Mouse (Mus musculus) heart, postnatal 36 days (tissue): ENCODE results near the gene Timm8b. TPM values are rescaled to one million over a fixed set of nuclear protein-coding genes. Genes with fewer than 3 reads are reported as not detected.
"Not testable (repeated sequence)": the region's sequence is repeated elsewhere in the genome, so short reads cannot be mapped to it uniquely, and the experiment has no call there.

ENCODE experiments used
- DNase-seq, 2 experiments: peaks; one replicate each; pipeline ENCODE4 v3.0.0; 2021 to 2022
- intact Hi-C: fragments of 180-260 bp; cut with DNase I; formaldehyde crosslinking; loops from one replicate; pipeline ENCODE4 v1.15.1; 2025
- total RNA-seq, 2 experiments: library from RNA; stranded (reverse); gene quantifications; 2 replicates each; pipeline ENCODE4 v1.2.3; 2021

Timm8b gene
- total RNA-seq, 2 experiments from 2014 or later = 271 to 284 TPM

GRCm38 (mm10) chr9:50601536-50601935, 2.2 kb upstream of the Timm8b start:
- no peak for DNase-seq
- intact Hi-C loops = loop anchor here (5.0 kb wide), 2 partner anchors 56 to 139 kb away; partner anchors contain the start of gene Dlat

DNA sequence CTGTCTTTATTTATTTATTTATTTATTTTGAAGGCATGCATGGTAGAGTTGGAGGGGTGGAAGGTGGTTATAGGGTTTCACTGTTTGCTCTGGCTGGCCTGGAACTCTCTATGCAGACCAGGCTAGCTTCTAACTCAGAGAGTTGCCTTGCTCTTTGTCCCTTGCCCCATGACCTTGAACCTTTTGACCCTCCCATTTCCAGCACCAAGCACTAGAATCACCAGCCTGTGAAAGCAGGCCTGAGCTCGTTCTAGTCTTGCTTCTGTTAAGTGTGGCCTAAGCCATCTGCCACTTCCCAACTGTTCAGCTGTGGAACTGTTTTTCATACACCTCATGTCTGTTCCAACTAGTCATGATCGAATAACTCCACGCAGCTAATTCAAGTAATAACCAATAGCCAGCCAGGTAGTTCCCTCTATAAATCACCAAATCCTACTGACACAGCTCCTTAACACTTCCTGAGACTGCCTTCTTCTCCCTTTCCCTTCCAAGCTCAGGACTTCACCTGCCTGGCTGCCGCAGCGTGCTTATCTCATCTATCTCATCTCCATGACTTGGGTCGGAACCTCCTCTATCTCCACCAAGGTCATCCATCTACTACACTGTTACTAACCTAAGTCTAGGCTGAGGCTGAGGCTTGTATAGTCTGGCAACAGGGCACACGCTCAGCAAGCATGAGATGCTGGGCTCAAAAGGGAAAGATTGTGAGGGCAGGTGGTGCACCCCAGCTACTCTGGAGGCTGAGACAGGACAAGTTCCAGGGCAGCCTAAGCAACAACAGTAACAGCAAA, 1.5 kb upstream of the Timm8b start:
- no peak for DNase-seq
- intact Hi-C loops = loop anchor here (2.0 to 5.0 kb wide), 3 partner anchors 15 to 140 kb away; partner anchors contain the start of genes Dlat, Nkapd1 and Pih1d2

- no peak for DNase-seq
- intact Hi-C loops = loop anchor here (2.0 to 5.0 kb wide), 3 partner anchors 13 to 142 kb away; partner anchors contain the start of genes Dlat, Nkapd1 and Pih1d2
These were observed 251 bp downstream of the Timm8b start for GRCm38 (mm10) chr9:50603998-50604324.

DNA sequence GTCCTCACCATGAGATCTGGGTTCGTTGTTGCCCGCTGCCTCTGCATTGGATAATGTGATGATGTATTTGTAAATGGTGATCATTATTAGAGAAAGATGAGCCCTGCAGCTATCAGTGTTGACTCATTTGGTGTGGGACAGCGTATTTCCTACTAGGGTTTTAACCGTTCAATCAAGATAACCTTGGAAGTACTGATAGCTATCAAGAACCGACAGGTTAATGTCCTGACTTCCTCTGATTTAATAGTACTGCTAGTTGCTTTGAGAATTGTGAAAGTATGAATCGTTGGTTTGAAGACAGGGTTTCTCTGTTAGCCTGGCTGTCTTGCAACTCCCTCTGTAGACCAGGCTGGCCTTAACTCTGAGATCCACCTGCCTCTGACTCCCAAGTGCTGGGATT, 628 bp downstream of the Timm8b start:
- intact Hi-C loops = loop anchor here (5.0 kb wide), 2 partner anchors 53 to 142 kb away; partner anchors contain the start of gene Dlat
- no peak for DNase-seq

GRCm38 (mm10) chr9:50612115-50612514, 8.4 kb downstream of the Timm8b start:
- intact Hi-C loops = no loop called here
- no peak for DNase-seq

GRCm38 (mm10) chr9:50616161-50616560, 12.5 kb downstream of the Timm8b start:
- intact Hi-C loops = loop anchor here (2.0 to 5.0 kb wide), 4 partner anchors 13 to 461 kb away; partner anchors contain the start of genes Dlat, Fdxacb1, Layn and Sdhd
- no peak for DNase-seq

DNA sequence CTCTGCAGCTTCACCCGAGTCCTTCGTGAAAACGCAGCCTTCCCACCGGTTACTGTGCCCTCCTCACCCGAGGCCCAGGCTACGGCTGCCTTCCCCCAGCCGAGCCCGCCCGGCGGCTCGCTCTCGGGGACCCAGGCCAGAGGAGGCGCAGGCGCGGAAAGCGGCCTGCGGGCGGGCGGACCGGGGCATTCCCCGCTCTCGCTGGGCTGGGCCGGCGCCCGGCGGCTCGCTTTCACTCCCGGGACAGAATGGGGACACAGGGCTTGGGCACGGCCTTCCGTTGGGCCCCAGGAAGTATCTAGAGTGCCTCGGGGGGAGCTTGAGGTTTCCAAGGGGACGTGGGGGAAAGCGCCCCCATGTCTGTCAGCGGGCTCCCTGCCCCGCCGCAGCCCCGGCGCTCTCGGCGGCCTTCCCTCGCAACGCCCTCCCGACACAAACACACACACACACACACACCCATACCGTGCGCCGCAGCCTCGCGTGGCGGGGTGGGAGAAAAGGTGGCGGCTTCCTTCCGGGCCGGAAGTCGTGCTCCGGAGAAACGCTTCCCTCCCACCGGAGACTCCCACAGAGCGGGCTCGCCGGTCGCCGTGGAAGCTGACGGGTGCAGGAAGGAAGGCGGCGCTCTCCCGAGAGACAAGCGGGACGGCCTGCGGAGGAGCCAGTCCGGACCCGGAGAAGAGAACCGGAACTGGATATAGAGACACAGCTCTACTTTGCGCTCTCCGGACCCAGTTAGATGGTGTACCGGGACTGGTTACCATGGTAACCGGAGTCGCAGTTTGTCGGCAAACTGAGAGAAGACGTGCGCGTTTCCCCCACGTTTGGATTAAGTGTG, 13.3 kb downstream of the Timm8b start, which contains the start of the genes Pih1d2 and Nkapd1:
TSS of gene Pih1d2 (plus strand) at position 556 of the 838 bp plus-strand sequence.
TSS of gene Nkapd1 (minus strand) at position 699 of the 838 bp plus-strand sequence.
- intact Hi-C loops = loop anchor here (2.0 to 5.0 kb wide), 4 partner anchors 14 to 460 kb away; partner anchors contain the start of genes Dlat, Fdxacb1, Layn and Sdhd
- peak; percentile 89 to 91 for DNase-seq

- intact Hi-C loops = loop anchor here (2.0 to 5.0 kb wide), 4 partner anchors 15 to 459 kb away; partner anchors contain the start of genes Dlat, Fdxacb1, Layn and Sdhd
- DNase-seq = no peak
These were observed 14.2 kb downstream of the Timm8b start for GRCm38 (mm10) chr9:50617794-50618330.

DNA sequence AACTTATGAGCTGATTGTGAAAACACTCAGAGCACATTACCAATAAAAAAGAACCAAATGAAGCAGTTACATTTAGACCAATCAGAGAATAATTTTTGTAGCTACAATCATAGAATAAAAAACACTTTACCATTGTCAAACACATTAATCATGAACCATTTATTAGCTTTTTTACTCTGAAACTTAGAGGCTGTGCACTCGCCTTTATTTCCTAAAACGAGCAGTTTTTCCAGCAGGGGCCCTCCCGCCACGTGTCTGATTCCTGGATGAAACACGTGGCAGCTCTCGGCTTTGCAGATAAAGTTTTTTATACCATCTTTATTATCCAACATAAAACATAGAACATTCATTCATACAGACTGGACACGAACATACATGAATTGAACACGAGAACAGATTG, 27.2 kb downstream of the Timm8b start:
- DNase-seq, intact Hi-C loops: not testable (repeated sequence)

GRCm38 (mm10) chr9:50632016-50632688, 28.4 kb downstream of the Timm8b start:
- intact Hi-C loops = no loop called here
- DNase-seq = no peak

- DNase-seq = no peak
- intact Hi-C loops = no loop called here
These were observed 29.3 kb downstream of the Timm8b start for GRCm38 (mm10) chr9:50633059-50633458.

- intact Hi-C loops = no loop called here
- no peak for DNase-seq
These were observed 30.6 kb downstream of the Timm8b start for GRCm38 (mm10) chr9:50634270-50634669.

DNA sequence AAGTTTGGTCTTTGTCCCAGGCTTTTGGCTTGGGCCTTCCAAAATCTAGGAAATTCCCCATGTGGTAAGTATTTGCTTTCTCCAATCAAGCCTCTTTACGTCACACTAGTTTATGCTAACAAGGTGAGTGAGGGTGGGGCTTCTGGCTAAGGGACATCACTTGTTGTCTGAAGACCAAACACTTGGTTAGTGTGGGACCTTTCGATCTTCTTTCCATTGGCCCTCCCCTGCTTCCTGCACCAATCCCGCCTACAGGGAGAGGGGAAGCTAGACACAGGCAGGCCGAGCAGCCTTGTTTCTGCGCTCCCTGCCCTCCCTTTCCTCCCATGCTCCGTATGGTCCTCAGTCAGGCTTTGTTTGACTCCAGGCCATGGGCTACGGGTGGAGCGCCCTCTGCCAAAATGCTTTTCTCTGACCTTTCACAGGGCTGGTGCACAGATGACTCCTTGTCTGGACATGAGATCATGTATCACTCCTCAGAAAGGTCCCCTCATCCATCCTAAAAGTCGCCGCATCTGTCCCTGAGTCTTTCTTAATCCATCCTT, 43.2 kb downstream of the Timm8b start:
- intact Hi-C loops = no loop called here
- no peak for DNase-seq

- intact Hi-C loops = no loop called here
- DNase-seq = no peak
These were observed 46.8 kb downstream of the Timm8b start for GRCm38 (mm10) chr9:50650503-50650902.

Other genes starting within 250 kb of the Timm8b start
- 1 to 10 TPM in 1 of 2 experiments, under 1 TPM in 1; 0.95 to 1.7 TPM for gene Plet1, start 109.4 kb upstream of the Timm8b start, total RNA-seq
- gene Pts, start 75.2 kb upstream of the Timm8b start, total RNA-seq = 10 to 100 TPM; 26.0 to 31.2 TPM
- 1 to 10 TPM in 1 of 2 experiments, under 1 TPM in 1; 0.84 to 1.8 TPM for gene Il18, start 49.1 kb upstream of the Timm8b start, total RNA-seq
- under 1 TPM; 0.42 to 0.49 TPM for gene Bco2, start 48.7 kb upstream of the Timm8b start, total RNA-seq
- not detected for gene Tex12, start 42.6 kb upstream of the Timm8b start, total RNA-seq
- 100 to 1,000 TPM; 693 to 712 TPM for gene Sdhd, start 98 bp upstream of the Timm8b start, total RNA-seq
- under 1 TPM in 1 of 2 experiments, not detected in 1; 0.65 TPM for gene Pih1d2, start 13.4 kb downstream of the Timm8b start, total RNA-seq
- gene Nkapd1, start 13.6 kb downstream of the Timm8b start, total RNA-seq = 10 to 100 TPM; 13.0 to 16.5 TPM
- gene Dlat, start 55.9 kb downstream of the Timm8b start, total RNA-seq = 100 to 1,000 TPM; 399 to 460 TPM
- 1 to 10 TPM; 4.2 to 7.4 TPM for gene Dixdc1, start 135.6 kb downstream of the Timm8b start, total RNA-seq
- 1 to 10 TPM; 2.5 to 5.5 TPM for gene 2310030G06Rik, start 142.6 kb downstream of the Timm8b start, total RNA-seq
- 1,000 to 10,000 TPM; 2,657 to 2,874 TPM for gene Cryab, start 147.4 kb downstream of the Timm8b start, total RNA-seq
- gene Hspb2, start 148.4 kb downstream of the Timm8b start, total RNA-seq = 100 to 1,000 TPM; 132 to 137 TPM
- 1 to 10 TPM; 6.0 to 6.6 TPM for gene Fdxacb1, start 164.3 kb downstream of the Timm8b start, total RNA-seq
- gene Alg9, start 171.1 kb downstream of the Timm8b start, total RNA-seq = 1 to 10 TPM; 8.9 to 10.0 TPM
- gene 1110032A03Rik, start 171.6 kb downstream of the Timm8b start, total RNA-seq = 10 to 100 TPM in 1 of 2 experiments, 1 to 10 TPM in 1; 8.8 to 11.9 TPM
- gene Ppp2r1b, start 241.4 kb downstream of the Timm8b start, total RNA-seq = 10 to 100 TPM; 11.4 to 12.5 TPM